Mouse (Mus musculus): ENCODE measurements at regions not wholly inside any gene's neighbourhood (a gene's known extent, or its start where the extent isn't known, plus 50 kb on each side); places are given as distances from the start of the nearest gene placed in this dataset.

- intact Hi-C loops (cut with DNase I), result no loop called here
Observed at GRCm38 (mm10) chr13:88014741-88015140, 806.5 kb upstream of the Edil3 start.

GRCm38 (mm10) chr13:88026441-88026840 lies 794.8 kb upstream of the Edil3 start:
- DNase-seq (ENCODE audit: low spot score in 2 of 2), result peak in 1 of 2 experiments; percentile 78
- intact Hi-C loops (cut with DNase I), result loop anchor here (2.0 to 10.0 kb wide), 2 partner anchors 48 to 158 kb away; no protein-coding TSS in a partner anchor

More at GRCm38 (mm10) chr13:88014741-88015140, 806.5 kb upstream of the Edil3 start:
- DNase-seq (ENCODE audit: low spot score in 2 of 2), result no peak

Measured in left cerebral cortex, postnatal 25 days (tissue).